Mouse (Mus musculus) testis, adult 2 months (tissue): Measurements from ENCODE around the gene Prss41.

Experiments used
- CTCF ChIP-seq: fragments of 200-500 bp; IDR thresholded peaks from 2 replicates; pipeline ENCODE4 v1.5.1; 2012; ENCODE audit warnings: low read depth, mild to moderate bottlenecking, inconsistent platforms, low read length, moderate library complexity; ENCODE audit not compliant: control insufficient read depth, insufficient read depth, insufficient replicate concordance
- POLR2A ChIP-seq: fragments of 200-500 bp; IDR thresholded peaks from 2 replicates; pipeline ENCODE4 v1.6.1; 2012; ENCODE audit warnings: low read depth, mild to moderate bottlenecking, inconsistent platforms, low read length, moderate library complexity; ENCODE audit not compliant: control insufficient read depth

DNA sequence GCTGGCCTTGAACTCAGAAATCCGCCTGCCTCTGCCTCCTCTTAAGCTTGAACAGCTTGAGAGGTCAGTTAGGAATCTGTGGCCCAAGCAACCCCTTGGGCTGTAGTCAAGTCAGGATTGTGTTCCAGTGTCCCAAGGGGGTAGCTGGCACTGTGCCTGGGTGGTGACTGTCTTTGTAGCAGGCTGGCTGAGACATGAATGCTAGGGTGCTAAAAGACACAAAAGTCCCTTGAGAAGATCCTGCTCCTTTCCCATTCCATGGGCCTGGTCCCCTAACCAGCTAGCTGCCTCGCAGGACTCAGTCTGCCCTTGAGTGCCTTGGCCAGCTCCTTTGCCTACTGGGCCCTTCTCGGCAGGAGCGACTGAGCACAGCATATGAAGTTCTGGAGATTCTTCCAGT, 19.0 kb upstream of the Prss41 start:
- TF ChIP-seq POLR2A (no peak), CTCF (no peak)
